Mouse (Mus musculus): ENCODE results near the gene Arhgef2.
"Not testable (repeated sequence)": the region's sequence is repeated elsewhere in the genome, so short reads cannot be mapped to it uniquely, and the experiment has no call there.

Gene Arhgef2

DNA sequence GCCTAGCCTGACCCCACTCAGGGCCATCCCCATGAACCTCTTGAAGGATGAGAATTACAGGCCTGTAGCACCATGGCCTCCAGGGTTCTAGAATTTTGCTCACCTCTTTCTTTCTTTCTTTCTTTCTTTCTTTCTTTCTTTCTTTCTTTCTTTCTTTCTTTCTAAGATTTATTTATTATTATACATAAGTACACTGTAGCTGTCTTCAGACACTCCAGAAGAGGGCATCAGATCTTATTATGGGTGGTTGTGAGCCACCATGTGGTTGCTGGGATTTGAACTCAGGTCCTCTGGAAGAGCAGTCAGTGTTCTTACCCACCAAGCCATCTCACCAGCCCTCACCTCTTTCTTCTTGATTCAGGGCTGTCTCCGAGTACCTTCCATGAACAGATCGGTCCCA is at the start of gene Arhgef2:
TSS of gene Arhgef2 (plus strand) at position 301 of the 400 bp plus-strand sequence.
- DNase-seq (ENCODE audit: low spot score in 2 of 2): not testable (repeated sequence)

DNA sequence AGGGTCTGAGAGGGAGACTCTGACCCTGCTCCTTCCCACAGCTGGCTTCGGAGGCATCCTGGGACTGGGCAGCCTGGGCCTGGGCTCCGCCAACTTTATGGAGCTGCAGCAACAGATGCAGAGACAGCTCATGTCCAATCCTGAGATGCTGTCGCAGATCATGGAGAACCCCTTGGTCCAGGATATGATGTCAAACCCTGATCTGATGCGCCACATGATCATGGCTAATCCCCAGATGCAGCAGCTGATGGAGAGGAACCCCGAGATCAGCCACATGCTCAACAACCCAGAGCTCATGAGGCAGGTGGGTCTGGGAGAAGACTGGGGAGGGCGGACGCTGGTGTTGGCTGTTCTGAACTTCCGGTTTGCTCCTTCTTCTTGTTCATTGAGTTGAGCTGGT is 49.1 kb upstream of the Arhgef2 start:
- DNase-seq (ENCODE audit: low spot score in 2 of 2): no peak

DNA sequence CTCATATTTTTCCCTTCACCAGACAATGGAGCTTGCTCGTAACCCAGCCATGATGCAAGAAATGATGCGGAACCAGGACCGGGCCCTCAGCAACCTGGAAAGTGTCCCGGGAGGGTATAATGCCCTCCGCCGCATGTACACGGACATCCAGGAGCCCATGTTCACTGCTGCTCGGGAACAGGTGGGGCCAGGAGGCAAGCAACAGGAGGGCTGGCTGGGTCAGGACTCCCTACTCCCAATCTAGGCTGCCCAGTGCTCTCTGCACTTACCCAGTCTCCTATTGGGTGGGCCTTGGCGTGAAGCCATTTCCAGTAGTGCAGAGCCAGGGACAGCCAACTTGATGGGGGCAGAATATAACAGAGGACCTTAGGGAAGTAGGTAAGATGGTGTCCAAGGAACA is 46.2 kb upstream of the Arhgef2 start:
- no peak for DNase-seq (ENCODE audit: low spot score in 2 of 2)

DNA sequence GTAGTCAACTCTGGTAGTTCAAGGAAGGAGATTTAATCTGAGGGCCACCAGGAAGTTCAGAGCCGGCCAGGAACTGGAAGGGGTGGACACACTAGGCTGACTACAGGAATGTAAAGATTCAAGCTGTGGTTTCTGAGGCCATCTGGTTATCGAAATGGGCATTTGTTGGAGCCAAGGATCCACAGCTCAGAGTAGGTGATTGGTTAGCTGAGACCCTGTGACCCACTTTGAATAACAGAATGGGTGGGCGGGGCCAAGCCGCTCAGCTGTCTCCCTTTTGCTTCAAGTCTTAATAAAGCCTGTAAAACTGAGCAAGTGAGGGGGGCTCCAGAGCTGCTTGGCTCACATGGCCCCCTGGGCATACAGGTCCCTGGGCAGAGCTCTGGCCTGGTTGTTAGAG is 43.8 kb upstream of the Arhgef2 start:
- no peak for DNase-seq (ENCODE audit: low spot score in 2 of 2)

DNA sequence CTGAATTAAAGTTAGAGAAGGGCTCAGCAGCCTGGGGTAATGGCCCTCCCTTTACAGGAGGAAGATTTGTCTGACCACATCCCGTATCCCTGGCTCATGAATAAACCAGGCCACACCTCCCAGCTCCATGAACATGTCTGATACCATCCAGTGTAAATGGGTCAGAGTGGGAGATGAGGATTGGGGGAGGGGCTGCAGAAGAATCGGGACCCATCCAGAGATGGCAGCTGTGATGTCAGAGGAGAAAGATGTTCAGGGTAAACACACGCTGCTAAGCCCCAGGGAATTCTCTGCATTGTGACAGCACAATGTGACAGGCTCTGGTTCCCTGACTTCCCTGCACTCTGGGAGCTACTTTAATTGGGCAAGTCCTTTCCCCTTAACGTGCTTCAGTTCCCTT is 42.3 kb upstream of the Arhgef2 start:
- no peak for DNase-seq (ENCODE audit: low spot score in 2 of 2)

DNA sequence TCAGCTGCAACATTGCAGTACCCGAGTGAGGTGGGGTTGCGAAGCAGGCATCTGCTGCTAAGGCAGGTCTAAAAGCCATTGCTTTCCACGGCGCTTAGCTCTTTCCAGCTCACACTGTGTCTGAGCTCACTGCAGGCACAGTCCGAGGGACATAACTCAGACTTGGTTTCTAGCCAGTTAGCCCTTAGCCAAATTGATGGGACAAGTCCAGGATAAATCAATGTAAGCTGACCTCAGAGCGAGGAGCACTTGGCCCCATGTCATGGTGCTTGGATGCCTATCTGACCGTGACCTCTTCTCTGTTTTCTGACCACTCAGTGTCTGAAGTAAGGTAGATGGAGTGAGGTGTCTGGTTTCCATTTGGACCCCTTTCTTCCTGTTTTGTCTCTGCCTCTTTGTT is 41.8 kb upstream of the Arhgef2 start:
- no peak for DNase-seq (ENCODE audit: low spot score in 2 of 2)

DNA sequence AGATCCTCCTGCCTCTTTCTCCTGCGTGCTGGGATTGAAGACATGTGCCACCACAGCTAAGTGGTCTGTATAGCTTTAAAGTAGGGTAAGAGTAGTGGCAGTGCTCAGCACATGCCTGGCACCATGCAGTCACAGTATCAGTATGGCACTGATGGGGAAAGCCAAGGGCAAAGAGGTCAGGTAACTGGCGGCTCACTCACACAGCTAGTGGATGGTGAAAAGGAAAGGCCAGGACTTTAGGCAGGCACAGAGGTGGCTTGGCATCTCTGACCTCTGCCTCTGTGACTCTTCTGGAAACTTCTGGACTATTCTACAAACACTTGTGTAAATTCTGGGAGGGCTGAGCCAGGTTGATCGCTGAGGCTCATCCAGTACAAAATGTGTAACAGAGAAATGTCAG is 39.6 kb upstream of the Arhgef2 start:
- peak in 1 of 2 experiments; percentile 37 for DNase-seq (ENCODE audit: low spot score in 2 of 2)

DNA sequence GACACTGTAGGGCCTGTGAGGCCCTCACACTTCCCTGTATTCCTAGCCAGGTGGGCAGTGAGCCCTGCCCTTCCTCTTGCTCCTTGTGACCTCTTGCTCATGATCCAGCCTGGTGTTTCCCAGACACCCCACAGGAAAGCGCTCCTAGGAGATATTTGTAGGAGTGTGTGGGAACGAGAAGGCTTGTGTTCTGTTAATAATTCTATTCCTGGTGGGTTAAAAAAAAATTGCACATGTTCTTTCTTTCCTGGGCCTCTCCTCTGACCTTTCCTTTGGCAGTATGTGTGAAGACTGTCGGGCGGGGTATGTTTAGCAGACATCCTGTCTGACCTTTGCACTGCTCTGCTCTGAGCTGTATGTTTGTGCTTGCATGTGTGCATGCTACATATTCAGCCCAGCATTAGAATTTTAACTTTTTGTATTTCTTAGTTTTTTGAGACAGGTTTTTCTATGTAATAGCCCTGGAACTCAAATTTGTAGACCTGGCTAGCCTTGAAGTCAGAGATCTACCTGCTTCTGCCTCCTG is 39.2 kb upstream of the Arhgef2 start:
- no peak for DNase-seq (ENCODE audit: low spot score in 2 of 2)

DNA sequence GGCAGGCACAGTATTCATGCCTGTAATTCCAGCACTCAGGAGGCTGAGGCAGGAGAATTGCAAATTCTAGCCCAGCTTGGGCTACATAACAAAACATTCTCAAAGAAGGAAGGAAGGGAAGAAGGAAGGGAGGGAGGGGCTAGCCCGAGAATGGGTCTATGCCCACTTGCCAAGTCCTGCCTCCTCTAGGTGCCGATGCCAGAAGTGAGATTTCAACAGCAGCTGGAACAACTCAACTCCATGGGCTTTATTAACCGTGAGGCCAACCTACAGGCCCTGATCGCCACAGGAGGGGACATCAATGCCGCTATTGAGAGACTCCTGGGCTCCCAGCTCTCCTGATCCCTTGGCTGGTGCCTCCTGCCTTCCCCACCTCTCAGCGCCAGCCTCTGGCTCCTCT is 37.9 kb upstream of the Arhgef2 start:
- peak in 1 of 2 experiments; percentile 45 for DNase-seq (ENCODE audit: low spot score in 2 of 2)

DNA sequence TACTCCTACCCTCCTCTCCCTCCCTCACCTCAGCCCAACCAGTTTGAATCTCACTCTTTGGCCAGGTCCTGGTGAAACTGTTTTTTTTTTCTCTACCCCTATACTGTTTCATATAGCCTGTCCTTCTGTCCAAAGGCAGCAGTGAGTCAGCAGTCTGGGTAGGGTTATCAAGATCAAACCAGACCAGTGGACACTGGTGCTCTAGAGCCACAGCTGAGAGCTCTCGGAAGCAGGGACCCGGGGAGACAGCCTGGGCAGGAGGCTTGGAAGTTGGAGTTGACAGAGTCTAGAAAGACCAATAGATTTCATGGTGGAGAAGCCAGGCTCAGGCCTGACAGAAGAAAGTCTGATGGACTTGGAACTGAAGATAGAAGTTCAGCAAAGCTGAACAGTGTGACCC is 37.2 kb upstream of the Arhgef2 start:
- no peak for DNase-seq (ENCODE audit: low spot score in 2 of 2)

DNA sequence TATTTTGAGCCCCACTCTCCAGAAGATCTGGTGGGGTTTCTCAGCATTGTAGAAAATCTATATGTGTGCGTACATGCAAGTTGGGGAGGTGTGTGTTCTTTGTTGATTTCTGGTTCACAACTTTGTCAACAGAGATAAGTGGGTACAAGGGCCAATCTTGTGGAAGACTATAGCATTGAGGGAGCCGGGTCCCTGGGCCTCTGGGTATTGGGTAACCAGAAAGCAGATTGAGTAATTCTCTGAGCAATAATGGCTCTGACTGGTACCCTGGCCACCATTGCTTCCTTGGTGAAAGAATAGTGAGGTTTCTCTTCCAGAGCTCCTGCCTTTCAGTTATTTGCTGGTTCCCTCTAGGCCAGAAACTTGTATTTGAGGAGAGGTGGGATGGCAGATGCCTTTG is 36.7 kb upstream of the Arhgef2 start:
- DNase-seq (ENCODE audit: low spot score in 2 of 2): no peak

DNA sequence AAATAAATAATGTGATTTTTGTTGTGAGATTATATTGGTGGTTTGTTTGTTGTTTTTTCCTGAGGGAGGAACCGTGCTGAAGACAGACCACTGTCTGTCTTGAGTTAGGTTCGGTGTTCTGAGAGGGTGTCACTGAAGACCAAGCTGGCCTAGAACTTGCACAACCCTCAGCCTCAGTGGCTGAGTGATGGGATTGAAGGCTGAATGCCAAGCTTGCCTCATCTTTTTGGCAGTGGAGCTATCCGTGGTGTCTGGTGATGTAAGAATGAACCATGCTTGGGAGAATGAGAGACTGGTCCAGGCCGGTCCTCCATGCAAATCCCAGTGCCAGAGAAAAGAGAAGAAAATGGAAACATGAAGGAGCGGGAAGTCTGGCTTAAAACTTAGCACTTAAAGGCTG is 36.1 kb upstream of the Arhgef2 start:
- DNase-seq (ENCODE audit: low spot score in 2 of 2): no peak

DNA sequence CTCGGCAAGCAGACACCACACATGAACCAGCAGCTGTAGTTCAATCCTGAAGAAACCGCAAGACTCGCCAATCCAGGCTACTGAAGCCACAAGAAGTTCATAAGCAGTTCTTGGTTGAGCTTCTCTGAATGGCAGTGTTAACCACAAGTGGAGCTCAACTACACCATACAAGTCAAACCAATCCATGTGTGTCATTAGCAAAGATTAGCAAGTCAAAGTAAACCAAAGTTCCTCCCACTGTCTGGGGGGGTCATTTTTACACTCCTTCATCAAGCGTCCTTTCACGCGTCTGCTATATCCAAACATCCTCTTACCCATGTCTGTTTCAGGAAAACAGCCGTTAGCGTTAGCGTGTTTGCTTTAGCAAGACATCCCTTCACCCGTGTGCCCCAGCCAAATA is 35.4 kb upstream of the Arhgef2 start:
- no peak for DNase-seq (ENCODE audit: low spot score in 2 of 2)

DNA sequence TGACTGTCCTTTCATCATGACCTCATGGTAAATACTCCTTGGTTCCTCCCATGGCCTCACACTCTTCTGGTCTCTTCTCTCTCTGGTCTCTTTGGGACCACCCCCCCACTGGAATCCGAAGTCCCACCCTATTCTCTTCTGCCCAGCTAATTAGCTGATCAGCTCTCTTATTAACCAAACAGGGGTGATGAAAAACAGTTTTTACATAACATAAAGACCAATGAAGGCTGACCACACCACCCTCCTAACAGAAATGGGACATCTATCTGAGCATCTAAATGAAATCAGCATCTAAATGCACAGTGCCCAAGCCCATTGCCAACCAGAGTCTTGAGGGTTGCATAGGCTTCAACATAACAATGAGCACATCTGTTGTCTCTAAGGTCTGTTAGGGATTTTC is 33.9 kb upstream of the Arhgef2 start:
- no peak for DNase-seq (ENCODE audit: low spot score in 2 of 2)

DNA sequence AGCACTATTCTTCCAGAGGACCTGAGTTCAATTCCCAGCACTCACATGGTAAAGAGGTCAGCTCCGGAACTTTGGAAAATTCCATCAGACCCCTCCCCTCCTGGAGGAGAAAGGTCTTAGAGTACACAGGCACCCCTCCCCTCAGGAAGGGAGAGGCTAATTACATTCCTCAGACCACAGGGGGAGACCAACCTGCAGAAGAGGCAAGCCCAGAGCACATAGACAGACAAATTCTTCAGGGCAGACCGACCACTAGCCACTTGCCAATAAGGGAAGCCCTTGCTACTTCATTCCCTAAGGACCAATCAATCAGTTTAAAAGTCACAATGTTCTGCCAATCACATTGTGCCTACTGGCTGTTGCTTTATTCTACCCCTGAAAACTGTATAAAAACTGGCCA is 32.9 kb upstream of the Arhgef2 start:
- no peak for DNase-seq (ENCODE audit: low spot score in 2 of 2)

DNA sequence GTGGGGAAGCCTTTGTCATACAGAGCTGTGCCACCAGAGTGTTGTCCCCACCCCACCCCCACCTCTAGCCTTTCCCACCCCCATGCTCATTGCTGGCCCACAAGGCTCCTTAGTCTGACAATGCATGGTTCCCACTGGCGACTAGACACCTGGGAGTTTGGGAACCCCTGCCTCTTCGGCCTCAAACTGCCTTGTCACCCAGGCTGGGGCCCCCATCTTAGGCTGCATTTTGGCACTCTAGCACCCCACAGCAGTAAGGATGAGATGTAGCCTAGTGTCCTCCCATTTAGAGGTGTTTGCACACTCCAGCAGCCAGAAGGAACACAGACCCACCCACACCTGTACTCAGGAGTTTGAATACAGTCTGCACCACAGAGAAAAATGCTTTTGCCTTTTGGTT is 32.0 kb upstream of the Arhgef2 start:
- DNase-seq (ENCODE audit: low spot score in 2 of 2): no peak

DNA sequence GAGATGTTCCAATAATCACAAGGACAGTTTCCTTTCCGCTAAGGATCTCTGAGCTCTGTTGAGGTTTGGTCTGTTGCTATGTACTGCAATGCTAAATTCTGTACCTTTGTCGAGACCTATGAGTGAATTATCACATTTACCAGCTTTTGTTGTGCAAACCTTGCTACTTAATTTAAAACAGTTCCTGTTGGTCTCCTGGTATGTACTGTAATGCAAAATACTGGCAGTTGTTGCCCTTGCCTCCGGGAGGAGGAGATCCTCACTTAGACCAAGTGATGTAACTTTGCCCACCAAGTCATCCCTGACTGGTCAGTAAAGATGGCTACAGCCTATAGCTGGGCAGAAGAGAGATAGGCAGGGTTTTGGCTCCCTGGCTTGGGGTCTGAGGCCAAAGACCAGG is 30.2 kb upstream of the Arhgef2 start, which contains the start of gene Ssr2:
TSS of gene Ssr2 (plus strand) at position 337 of the 400 bp plus-strand sequence.
- DNase-seq (ENCODE audit: low spot score in 2 of 2): no peak

DNA sequence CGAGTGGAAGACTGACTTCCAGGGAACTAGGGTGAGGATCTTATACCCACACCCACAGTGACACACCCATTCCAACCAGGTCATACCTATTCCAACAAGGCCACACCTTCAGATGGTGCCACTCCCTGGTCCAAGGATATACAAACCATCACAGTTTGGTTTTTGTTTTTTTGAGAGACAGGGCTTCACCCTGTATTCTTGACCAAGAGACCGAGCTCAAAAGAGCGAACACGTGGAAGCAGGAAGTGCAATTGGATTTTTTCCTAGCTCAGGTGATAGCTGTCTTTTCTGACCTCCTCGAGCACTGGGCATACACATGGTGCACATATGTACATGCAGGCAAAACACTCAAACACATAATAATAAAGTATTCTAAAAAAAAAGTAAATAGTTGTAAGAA is 27.9 kb upstream of the Arhgef2 start:
- DNase-seq (ENCODE audit: low spot score in 2 of 2): not testable (repeated sequence)

DNA sequence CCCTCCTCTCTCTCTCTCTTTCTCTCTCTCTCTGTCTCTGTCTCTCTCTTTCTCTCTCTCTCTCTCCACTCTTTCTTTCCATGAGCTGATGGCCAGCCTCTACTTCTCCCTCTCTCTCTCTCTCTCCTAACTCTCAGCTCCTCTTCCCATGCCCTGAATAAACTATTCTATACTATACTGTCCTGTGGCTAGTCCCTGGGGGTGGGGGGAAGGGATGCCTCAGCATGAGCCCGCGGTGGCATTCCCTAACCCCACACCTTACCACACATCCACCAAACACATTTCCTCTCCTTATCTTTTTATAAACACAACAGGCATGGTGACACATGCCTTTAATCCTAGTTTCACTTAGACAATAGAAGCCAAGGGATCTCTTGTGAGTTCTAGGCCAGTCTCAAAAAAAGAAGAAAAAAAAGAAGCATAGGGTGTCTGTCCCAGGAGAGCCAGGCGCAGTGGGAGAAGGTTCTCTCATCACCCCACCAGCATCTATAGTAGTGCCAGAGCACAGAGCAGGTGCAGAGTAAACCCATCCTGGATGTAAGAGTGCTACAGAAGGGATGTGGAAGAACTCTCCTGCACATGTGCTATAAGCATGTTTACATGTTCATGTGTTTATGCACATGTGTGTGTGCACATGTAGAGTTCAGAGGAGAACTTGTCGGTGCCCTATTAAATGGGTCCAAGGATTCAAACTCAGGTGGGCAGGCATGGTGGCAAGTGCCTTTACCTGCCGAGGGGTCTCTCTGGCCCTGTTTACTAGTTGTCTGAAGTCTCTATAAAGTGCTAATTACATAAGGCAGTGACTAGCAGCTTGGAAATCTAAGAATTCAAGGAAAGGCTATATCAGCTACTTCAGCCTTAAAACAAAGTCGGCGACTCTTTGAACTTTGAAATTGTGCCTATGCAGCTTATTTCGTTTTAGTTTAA is 27.0 kb upstream of the Arhgef2 start:
- no peak for DNase-seq (ENCODE audit: low spot score in 2 of 2)

DNA sequence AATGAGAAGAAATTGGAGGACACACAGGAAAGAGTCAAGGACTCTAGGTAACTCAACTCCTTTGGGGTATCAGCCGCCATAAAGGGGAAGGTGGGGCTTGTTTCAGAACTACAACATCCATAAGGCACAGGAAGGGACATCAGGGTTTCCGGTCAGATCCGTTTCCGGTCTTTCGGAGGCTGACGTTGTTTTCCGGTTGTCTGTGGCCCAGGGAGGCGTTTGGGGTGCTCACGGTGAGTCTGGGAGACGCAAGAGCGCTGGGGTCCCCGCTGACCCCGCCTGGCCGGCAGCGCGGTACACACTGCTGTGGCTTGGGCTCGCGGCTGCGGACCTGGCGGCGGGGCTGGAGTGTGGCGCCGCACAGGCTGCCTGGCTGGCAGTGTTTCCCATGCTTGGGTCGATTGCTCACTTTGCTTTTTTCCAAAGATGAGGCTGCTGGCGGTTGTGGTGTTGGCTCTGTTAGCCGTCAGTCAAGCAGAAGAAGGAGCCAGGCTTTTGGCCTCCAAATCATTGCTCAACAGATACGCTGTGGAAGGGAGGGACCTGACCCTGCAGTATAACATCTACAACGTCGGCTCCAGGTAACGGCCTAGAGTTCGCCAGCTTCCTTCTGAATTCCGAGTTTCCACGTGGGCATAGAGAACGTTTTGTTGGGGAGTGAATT is 26.2 kb upstream of the Arhgef2 start:
- peak; percentile 82 to 83 for DNase-seq (ENCODE audit: low spot score in 2 of 2)

DNA sequence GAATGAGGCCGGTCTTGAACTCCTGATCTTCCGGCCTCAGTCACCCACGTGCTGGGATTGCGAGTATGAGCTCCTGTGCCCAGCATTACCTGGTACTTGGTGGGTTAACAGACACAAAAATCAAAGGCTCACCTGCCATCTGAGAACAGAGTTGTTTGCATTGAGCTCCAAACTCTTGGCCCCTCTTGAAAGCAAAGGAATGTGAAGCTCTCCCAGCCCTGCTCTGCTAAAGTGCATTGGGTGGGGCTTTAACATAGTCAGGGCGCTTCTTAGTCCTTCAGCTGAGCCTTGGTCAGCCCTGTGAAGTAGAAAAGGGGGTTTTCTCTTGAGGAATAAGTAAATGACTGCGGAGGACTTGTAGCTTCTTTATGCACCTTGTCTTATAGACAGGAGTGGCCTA is 20.0 kb upstream of the Arhgef2 start:
- DNase-seq (ENCODE audit: low spot score in 2 of 2): no peak

DNA sequence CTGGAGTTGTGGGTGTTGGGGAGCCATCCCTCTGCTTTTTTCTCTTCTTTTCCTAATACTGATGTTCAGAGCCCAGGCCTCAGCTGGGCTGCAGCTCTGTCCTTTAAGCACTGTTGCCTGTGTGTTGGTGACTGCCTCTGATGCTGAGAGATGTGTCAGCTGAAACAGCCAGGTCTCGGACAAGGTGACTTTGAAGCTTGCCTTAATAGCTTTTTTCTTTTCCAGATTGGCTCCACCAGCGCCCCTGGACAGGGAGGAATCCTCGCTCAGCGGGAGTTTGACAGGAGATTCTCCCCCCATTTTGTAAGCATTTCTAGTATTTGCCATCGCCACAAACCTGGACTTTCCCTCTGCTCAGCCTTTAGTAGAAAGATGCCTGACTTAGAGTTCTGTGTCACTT is 19.1 kb upstream of the Arhgef2 start:
- DNase-seq (ENCODE audit: low spot score in 2 of 2): no peak

DNA sequence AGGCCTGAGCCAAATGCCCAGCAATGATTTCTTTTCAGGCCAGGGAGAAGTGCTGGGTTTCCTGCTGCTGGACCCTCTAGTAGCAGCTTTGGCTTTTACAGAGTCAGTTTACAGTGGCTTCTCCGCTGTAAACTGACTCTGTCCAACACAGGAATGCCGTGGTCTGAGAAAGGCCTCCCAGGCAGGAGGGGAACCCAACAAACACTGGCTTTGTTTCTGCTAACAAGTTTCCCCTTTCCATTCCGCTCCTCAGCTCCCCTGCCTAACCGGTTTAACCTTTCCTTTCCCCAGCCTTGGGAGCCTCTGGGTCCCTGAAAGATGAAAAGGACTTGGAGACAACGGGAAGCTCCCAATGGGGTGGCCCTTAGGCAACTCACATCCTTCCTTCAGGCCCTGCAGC is 15.5 kb upstream of the Arhgef2 start:
- DNase-seq (ENCODE audit: low spot score in 2 of 2): no peak

Data from heart, adult 9 months (tissue).